Mouse (Mus musculus) cortical plate, adult 2 months (tissue): ENCODE results near the gene Dscam. TPM values are rescaled to one million over a fixed set of nuclear protein-coding genes. Genes with fewer than 3 reads are reported as not detected.

Experiments
- H3K27ac ChIP-seq: fragments of 200-500 bp; 2 replicates; pipeline ENCODE4 v1.5.1; 2012; ENCODE audit warnings: low read length, control low read depth, inconsistent platforms; ENCODE audit not compliant: insufficient read depth
- H3K4me1 ChIP-seq: fragments of 200-500 bp; 2 replicates; pipeline ENCODE4 v1.6.1; 2011; ENCODE audit warnings: low read length; ENCODE audit not compliant: control insufficient read depth, insufficient read depth
- H3K4me3 ChIP-seq: fragments of 200-500 bp; 2 replicates; pipeline ENCODE4 v1.5.1; 2011; ENCODE audit warnings: mild to moderate bottlenecking, low read length, control low read depth; ENCODE audit not compliant: insufficient read depth
- CTCF ChIP-seq: fragments of 200-500 bp; IDR thresholded peaks from 2 replicates; pipeline ENCODE4 v1.5.1; 2011; ENCODE audit warnings: mild to moderate bottlenecking, control low read depth, low read length; ENCODE audit not compliant: insufficient read depth; ENCODE audit errors: extremely low read depth
- POLR2A ChIP-seq: fragments of 200-500 bp; IDR thresholded peaks from 2 replicates; pipeline ENCODE4 v1.6.1; 2011; ENCODE audit warnings: mild to moderate bottlenecking, low read length, control low read depth; ENCODE audit not compliant: insufficient read depth; ENCODE audit errors: extremely low read depth
- polyA plus RNA-seq: library from polyadenylated mRNA; depleted of rRNA; stranded (reverse); fragments of >200 nt; gene quantifications from 2 replicates; pipeline ENCODE4 v1.2.3, GENCODE M21; 2012

Gene Dscam
- polyA plus RNA-seq, 1 experiment: 20.4 TPM

GRCm38 (mm10) chr16:97075920-97076572 lies 94.5 kb downstream of the Dscam start:
- Histone ChIP-seq H3K4me3 (no peak overlapping the region), H3K27ac (no peak overlapping the region), H3K4me1 (peaks cover 14% of the 10 kb centered on the region)
- TF ChIP-seq POLR2A (no peak), CTCF (no peak)

GRCm38 (mm10) chr16:97075137-97075902 lies 95.2 kb downstream of the Dscam start:
- H3K4me3 ChIP-seq: no peak overlapping the region
- 0 out of 2 replicates have a peak overlapping the region, but pooled peaks have one; percentile 13 for H3K27ac ChIP-seq
- H3K4me1 ChIP-seq: peaks cover 14% of the 10 kb centered on the region
- no peak for TF ChIP-seq POLR2A

- H3K27ac ChIP-seq: no peak overlapping the region
Observed at GRCm38 (mm10) chr16:97073847-97074246, 96.7 kb downstream of the Dscam start.

GRCm38 (mm10) chr16:97072624-97073023 lies 97.9 kb downstream of the Dscam start:
- Histone ChIP-seq H3K4me1 (peaks cover 14% of the 10 kb centered on the region), H3K27ac (no peak overlapping the region), H3K4me3 (no peak overlapping the region)
- TF ChIP-seq POLR2A (no peak), CTCF (no peak)

More at GRCm38 (mm10) chr16:97073847-97074246, 96.7 kb downstream of the Dscam start:
- Histone ChIP-seq H3K4me3 (no peak overlapping the region), H3K4me1 (peaks cover 14% of the 10 kb centered on the region)
- TF ChIP-seq CTCF (no peak), POLR2A (no peak)

GRCm38 (mm10) chr16:97066856-97067255 lies 103.7 kb downstream of the Dscam start:
- Histone ChIP-seq H3K4me3 (no peak overlapping the region), H3K4me1 (peaks cover 2% of the 10 kb centered on the region; the same call in 1 of the 2 replicates), H3K27ac (no peak overlapping the region)
- TF ChIP-seq CTCF (no peak), POLR2A (no peak)

GRCm38 (mm10) chr16:97062207-97062606 lies 108.3 kb downstream of the Dscam start:
- TF ChIP-seq CTCF (no peak), POLR2A (no peak)

GRCm38 (mm10) chr16:97061390-97061789 lies 109.2 kb downstream of the Dscam start:
- H3K4me1 ChIP-seq: peaks cover 3% of the 10 kb centered on the region; the same call in 1 of the 2 replicates
- H3K4me3 ChIP-seq: no peak overlapping the region
- no peak overlapping the region for H3K27ac ChIP-seq
- TF ChIP-seq CTCF (no peak), POLR2A (no peak)

More at GRCm38 (mm10) chr16:97062207-97062606, 108.3 kb downstream of the Dscam start:
- no peak overlapping the region for H3K4me3 ChIP-seq
- H3K4me1 ChIP-seq: peaks cover 5% of the 10 kb centered on the region; the same call in 1 of the 2 replicates
- H3K27ac ChIP-seq: no peak overlapping the region

GRCm38 (mm10) chr16:97060736-97061135 lies 109.8 kb downstream of the Dscam start:
- TF ChIP-seq CTCF: no peak
- no peak for TF ChIP-seq POLR2A
- Histone ChIP-seq H3K4me1 (peaks cover 3% of the 10 kb centered on the region; the same call in 1 of the 2 replicates), H3K4me3 (no peak overlapping the region), H3K27ac (no peak overlapping the region)

GRCm38 (mm10) chr16:97060276-97060675 lies 110.3 kb downstream of the Dscam start:
- Histone ChIP-seq H3K4me3 (no peak overlapping the region), H3K27ac (no peak overlapping the region), H3K4me1 (peaks cover 3% of the 10 kb centered on the region; the same call in 1 of the 2 replicates)
- TF ChIP-seq CTCF (no peak), POLR2A (no peak)
